Mouse (Mus musculus) MEL (cell line): ENCODE measurements around the gene Gm10799. TPM values are rescaled to one million over a fixed set of nuclear protein-coding genes. Genes with fewer than 3 reads are reported as not detected.
A peak's percentile ranks its signal among the peaks of the same experiment; 100 is the strongest.

Experiments used
- DNase-seq: peaks from one replicate; pipeline ENCODE4 v3.0.0; 2011; ENCODE audit warnings: low read depth, low spot score
- H3K27ac ChIP-seq: 2 replicates; pipeline ENCODE4 v1.5.1; 2012; ENCODE audit warnings: low read depth, mild to moderate bottlenecking, control low read depth, low read length, moderate library complexity; ENCODE audit not compliant: control insufficient read depth
- H3K27me3 ChIP-seq, 2 experiments: fragments of 150-350 bp in 1 of 2; sonication (generic) in 1 of 2; 2 replicates each; pipeline ENCODE4 v1.6.1; 2012; ENCODE audit warnings: low read length in 2 of 2, mild to moderate bottlenecking in 2 of 2, improper control_type of control experiment in 1 of 2, moderate library complexity in 1 of 2; ENCODE audit not compliant: insufficient read depth in 2 of 2, control insufficient read depth in 1 of 2
- H3K36me3 ChIP-seq, 2 experiments: 2 replicates each; pipeline ENCODE4 v1.6.1; 2012 to 2014; ENCODE audit warnings: low read length in 2 of 2, improper control_type of control experiment in 1 of 2, inconsistent platforms in 1 of 2, mild to moderate bottlenecking in 1 of 2; ENCODE audit not compliant: insufficient read depth in 2 of 2, control insufficient read depth in 1 of 2
- H3K4me1 ChIP-seq, 2 experiments: fragments of 150-350 bp in 1 of 2; sonication (generic) in 1 of 2; 2 replicates each; pipeline ENCODE4 v1.6.1; 2012; ENCODE audit warnings: low read length in 2 of 2, improper control_type of control experiment in 1 of 2, mild to moderate bottlenecking in 1 of 2; ENCODE audit not compliant: insufficient read depth in 2 of 2, control insufficient read depth in 1 of 2
- H3K4me3 ChIP-seq, 2 experiments: fragments of 150-350 bp in 1 of 2; sonication (generic) in 1 of 2; 2 replicates each; pipeline ENCODE4 v1.5.1; 2012; ENCODE audit warnings: low read depth in 2 of 2, low read length in 2 of 2, mild to moderate bottlenecking in 2 of 2, moderate library complexity in 2 of 2, control low read depth in 1 of 2, improper control_type of control experiment in 1 of 2; ENCODE audit not compliant: control insufficient read depth in 1 of 2, insufficient read depth in 1 of 2
- H3K79me2 ChIP-seq: 2 replicates; pipeline ENCODE4 v1.6.1; 2012; ENCODE audit warnings: mild to moderate bottlenecking, low read length, moderate library complexity; ENCODE audit not compliant: control insufficient read depth, poor library complexity, insufficient read depth
- H3K9ac ChIP-seq: 2 replicates; pipeline ENCODE4 v1.6.1; 2012; ENCODE audit warnings: low read depth, mild to moderate bottlenecking, control low read depth, low read length, moderate library complexity; ENCODE audit not compliant: control insufficient read depth, poor library complexity, severe bottlenecking
- H3K9me3 ChIP-seq: fragments of 150-350 bp; sonication (generic); replicated peaks from 2 replicates; pipeline ENCODE4 v1.6.1; 2012; ENCODE audit warnings: mild to moderate bottlenecking, low read length, improper control_type of control experiment, moderate library complexity; ENCODE audit not compliant: insufficient read depth
- BHLHE40 ChIP-seq: IDR thresholded peaks from 2 replicates; pipeline ENCODE4 v1.6.1; 2012; ENCODE audit warnings: low read depth, mild to moderate bottlenecking, inconsistent platforms, low read length, improper control_type of control experiment, borderline replicate concordance
- CHD1 ChIP-seq: IDR thresholded peaks from 2 replicates; pipeline ENCODE4 v1.6.1; 2012; ENCODE audit warnings: low read depth, mild to moderate bottlenecking, inconsistent platforms, low read length, improper control_type of control experiment
- CHD2 ChIP-seq: IDR thresholded peaks from 2 replicates; pipeline ENCODE4 v1.6.1; 2011; ENCODE audit warnings: low read length, improper control_type of control experiment
- CTCF ChIP-seq, 3 experiments: IDR thresholded peaks in 2 of 3; conservative IDR thresholded peaks in 1 of 3; 2 replicates each; pipeline ENCODE4 v1.5.1; 2011 to 2012; ENCODE audit warnings: low read length in 3 of 3, low read depth in 2 of 3, mild to moderate bottlenecking in 2 of 3, improper control_type of control experiment in 1 of 3, inconsistent platforms in 1 of 3, mixed read lengths in 1 of 3, moderate library complexity in 1 of 3; ENCODE audit not compliant: control insufficient read depth in 1 of 3, insufficient read depth in 1 of 3, poor library complexity in 1 of 3, severe bottlenecking in 1 of 3
- E2F4 ChIP-seq: IDR thresholded peaks from 2 replicates; pipeline ENCODE4 v1.6.1; 2011; ENCODE audit warnings: low read depth, low read length, improper control_type of control experiment, borderline replicate concordance
- ELF1 ChIP-seq: IDR thresholded peaks from 2 replicates; pipeline ENCODE4 v1.6.1; 2014; ENCODE audit warnings: low read depth, mild to moderate bottlenecking, inconsistent platforms, low read length, improper control_type of control experiment, moderate library complexity
- ETS1 ChIP-seq: IDR thresholded peaks from 2 replicates; pipeline ENCODE4 v1.6.1; 2012; ENCODE audit warnings: low read depth, mild to moderate bottlenecking, inconsistent platforms, low read length, improper control_type of control experiment, moderate library complexity
- GABPA ChIP-seq: IDR thresholded peaks from 2 replicates; pipeline ENCODE4 v1.6.1; 2012; ENCODE audit warnings: low read depth, mild to moderate bottlenecking, inconsistent platforms, low read length, improper control_type of control experiment, moderate library complexity
- HCFC1 ChIP-seq: IDR thresholded peaks from 2 replicates; pipeline ENCODE4 v1.6.1; 2012; ENCODE audit warnings: low read depth, mild to moderate bottlenecking, inconsistent platforms, low read length, improper control_type of control experiment, moderate library complexity
- JUND ChIP-seq: IDR thresholded peaks from 2 replicates; pipeline ENCODE4 v1.6.1; 2011; ENCODE audit warnings: low read depth, mild to moderate bottlenecking, improper control_type of control experiment, low read length
- KAT2A ChIP-seq: conservative IDR thresholded peaks from 2 replicates; pipeline ENCODE4 v1.6.1; 2012; ENCODE audit warnings: low read depth, low read length, improper control_type of control experiment, inconsistent platforms
- MAX ChIP-seq: IDR thresholded peaks from 2 replicates; pipeline ENCODE4 v1.6.1; 2011; ENCODE audit warnings: low read length, improper control_type of control experiment
- MEF2A ChIP-seq: IDR thresholded peaks from 2 replicates; pipeline ENCODE4 v1.6.1; 2014; ENCODE audit warnings: low read depth, mild to moderate bottlenecking, inconsistent platforms, low read length, improper control_type of control experiment; ENCODE audit not compliant: poor library complexity, insufficient replicate concordance, severe bottlenecking; ENCODE audit errors: extremely low read depth
- MXI1 ChIP-seq: IDR thresholded peaks from 2 replicates; pipeline ENCODE4 v1.6.1; 2011; ENCODE audit warnings: mild to moderate bottlenecking, low read depth, low read length, improper control_type of control experiment
- MYC ChIP-seq: IDR thresholded peaks from 2 replicates; pipeline ENCODE4 v1.6.1; 2011; ENCODE audit warnings: low read depth, mild to moderate bottlenecking, low read length, improper control_type of control experiment, moderate library complexity
- NELFE ChIP-seq: IDR thresholded peaks from 2 replicates; pipeline ENCODE4 v1.6.1; 2011; ENCODE audit warnings: low read depth, low read length, improper control_type of control experiment
- NRF1 ChIP-seq: IDR thresholded peaks from 2 replicates; pipeline ENCODE4 v1.6.1; 2014; ENCODE audit warnings: low read depth, mild to moderate bottlenecking, inconsistent platforms, low read length, improper control_type of control experiment, moderate library complexity; ENCODE audit not compliant: poor library complexity, insufficient read depth, severe bottlenecking
- POLR2A ChIP-seq, 2 experiments: IDR thresholded peaks; 2 replicates each; pipeline ENCODE4 v1.6.1; 2011 to 2012; ENCODE audit warnings: low read length in 2 of 2, mild to moderate bottlenecking in 2 of 2, control low read depth in 1 of 2, improper control_type of control experiment in 1 of 2, low read depth in 1 of 2, moderate library complexity in 1 of 2; ENCODE audit not compliant: control insufficient read depth in 1 of 2, insufficient read depth in 1 of 2, poor library complexity in 1 of 2
- POLR2AphosphoS5 ChIP-seq: IDR thresholded peaks from 2 replicates; pipeline ENCODE4 v1.6.1; 2012; ENCODE audit warnings: low read depth, borderline replicate concordance, mild to moderate bottlenecking, inconsistent platforms, low read length, moderate library complexity, mixed read lengths
- RAD21 ChIP-seq: IDR thresholded peaks from 2 replicates; pipeline ENCODE4 v1.6.1; 2011; ENCODE audit warnings: mild to moderate bottlenecking, low read depth, low read length, improper control_type of control experiment
- RCOR1 ChIP-seq: IDR thresholded peaks from 2 replicates; pipeline ENCODE4 v1.6.1; 2012; ENCODE audit warnings: low read depth, mild to moderate bottlenecking, inconsistent platforms, low read length, improper control_type of control experiment
- SIN3A ChIP-seq: IDR thresholded peaks from 2 replicates; pipeline ENCODE4 v1.6.1; 2012; ENCODE audit warnings: low read length, improper control_type of control experiment, inconsistent platforms
- SMC3 ChIP-seq: IDR thresholded peaks from 2 replicates; pipeline ENCODE4 v1.6.1; 2011; ENCODE audit warnings: low read depth, low read length, improper control_type of control experiment
- TAL1 ChIP-seq: IDR thresholded peaks from 2 replicates; pipeline ENCODE4 v1.6.1; 2012; ENCODE audit warnings: mild to moderate bottlenecking, inconsistent platforms, low read length, moderate library complexity, mixed read lengths
- TBP ChIP-seq: IDR thresholded peaks from 2 replicates; pipeline ENCODE4 v1.8.0; 2011; ENCODE audit warnings: low read depth, low read length, improper control_type of control experiment
- TCF12 ChIP-seq: IDR thresholded peaks from 2 replicates; pipeline ENCODE4 v1.6.1; 2014; ENCODE audit warnings: low read depth, mild to moderate bottlenecking, inconsistent platforms, low read length, improper control_type of control experiment, moderate library complexity
- UBTF ChIP-seq: IDR thresholded peaks from 2 replicates; pipeline ENCODE4 v1.6.1; 2012; ENCODE audit warnings: low read depth, mild to moderate bottlenecking, inconsistent platforms, low read length, improper control_type of control experiment, moderate library complexity, borderline replicate concordance; ENCODE audit not compliant: insufficient read depth
- USF1 ChIP-seq: IDR thresholded peaks from 2 replicates; pipeline ENCODE4 v1.6.1; 2014; ENCODE audit warnings: low read depth, mild to moderate bottlenecking, inconsistent platforms, low read length, improper control_type of control experiment, moderate library complexity
- ZC3H11A ChIP-seq: IDR thresholded peaks from 2 replicates; pipeline ENCODE4 v1.6.1; 2012; ENCODE audit warnings: low read depth, mild to moderate bottlenecking, inconsistent platforms, low read length, improper control_type of control experiment
- ZKSCAN1 ChIP-seq: IDR thresholded peaks from 2 replicates; pipeline ENCODE4 v1.6.1; 2012; ENCODE audit warnings: low read depth, mild to moderate bottlenecking, inconsistent platforms, low read length, improper control_type of control experiment, moderate library complexity
- ZMIZ1 ChIP-seq: IDR thresholded peaks from 2 replicates; pipeline ENCODE4 v1.6.1; 2012; ENCODE audit warnings: low read depth, mild to moderate bottlenecking, inconsistent platforms, low read length, improper control_type of control experiment, moderate library complexity
- polyA plus RNA-seq, 2 experiments: library from polyadenylated mRNA; stranded (reverse) in 1 of 2; unstranded in 1 of 2; fragments of >175 nt in 1 of 2; fragments of >200 nt in 1 of 2; gene quantifications; 2 replicates each; pipeline versions ENCODE4 v1.2.1 to v1.2.4; 2012; ENCODE audit warnings: low replicate concordance in 2 of 2, low read depth in 1 of 2; ENCODE audit not compliant: insufficient read length in 2 of 2, insufficient read depth in 1 of 2, missing spikeins in 1 of 2
- total RNA-seq: library from RNA; depleted of rRNA; stranded (reverse); fragments of 300-350 nt; gene quantifications from 2 replicates; pipeline ENCODE4 v1.2.3, GENCODE M21; 2012

The Gm10799 gene
- total and polyA plus RNA-seq, 3 experiments: not detected

DNA sequence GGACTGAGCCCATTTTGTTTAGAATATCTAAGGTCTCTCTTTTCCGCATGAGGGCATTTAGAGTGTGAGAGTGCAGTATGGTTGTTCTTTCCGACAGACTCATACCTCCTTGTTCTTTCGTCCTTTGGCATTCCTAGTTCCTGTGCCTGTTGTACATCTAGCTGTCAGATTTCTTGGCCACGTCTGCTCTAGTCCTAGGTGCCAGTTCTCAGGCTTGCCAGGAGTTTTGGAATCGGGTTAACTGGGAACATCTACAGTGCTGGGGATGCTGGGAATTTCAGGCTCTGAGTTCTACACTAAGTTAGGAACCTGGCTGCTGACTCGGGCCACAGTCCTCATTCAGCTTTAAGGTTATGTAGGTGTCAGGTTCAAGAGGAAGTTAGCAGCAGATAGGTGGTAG, 32.8 kb downstream of the Gm10799 start:
- Histone ChIP-seq H3K36me3 (peaks cover 8 to 15% of the 10 kb centered on the region in 2 experiments), H3K27me3 (no peaks in the 10 kb centered on the region)
- TF ChIP-seq ETS1: no peak
- no peak for TF ChIP-seq TCF12
- no peak for TF ChIP-seq HCFC1
- TF ChIP-seq CTCF (IDR thresholded peaks at IDR 0.05 in 2 of 3, conservative IDR thresholded peaks at IDR 0.05 in 1 of 3; ENCODE audit: control insufficient read depth in 1 of 3, insufficient read depth in 1 of 3, low read depth in 2 of 3, low read length in 3 of 3, poor library complexity in 1 of 3, severe bottlenecking in 1 of 3): no peak
- no peak for TF ChIP-seq NRF1
- TF ChIP-seq POLR2AphosphoS5: no peak
- TF ChIP-seq BHLHE40: no peak
- TF ChIP-seq KAT2A: no peak
- TF ChIP-seq MAX: no peak
- no peak for TF ChIP-seq USF1
- TF ChIP-seq ELF1: no peak
- no peak for TF ChIP-seq CHD1
- TF ChIP-seq, all 39 proteins: peak for 0
- Histone ChIP-seq H3K4me1 (no peaks in the 10 kb centered on the region), H3K9me3 (no peaks in the 10 kb centered on the region), H3K27ac (no peak overlapping the region), H3K9ac (no peak overlapping the region), H3K4me3 (no peak overlapping the region), H3K79me2 (no peaks in the 10 kb centered on the region; the same call in 1 of the 2 replicates)
- no peak for DNase-seq

DNA sequence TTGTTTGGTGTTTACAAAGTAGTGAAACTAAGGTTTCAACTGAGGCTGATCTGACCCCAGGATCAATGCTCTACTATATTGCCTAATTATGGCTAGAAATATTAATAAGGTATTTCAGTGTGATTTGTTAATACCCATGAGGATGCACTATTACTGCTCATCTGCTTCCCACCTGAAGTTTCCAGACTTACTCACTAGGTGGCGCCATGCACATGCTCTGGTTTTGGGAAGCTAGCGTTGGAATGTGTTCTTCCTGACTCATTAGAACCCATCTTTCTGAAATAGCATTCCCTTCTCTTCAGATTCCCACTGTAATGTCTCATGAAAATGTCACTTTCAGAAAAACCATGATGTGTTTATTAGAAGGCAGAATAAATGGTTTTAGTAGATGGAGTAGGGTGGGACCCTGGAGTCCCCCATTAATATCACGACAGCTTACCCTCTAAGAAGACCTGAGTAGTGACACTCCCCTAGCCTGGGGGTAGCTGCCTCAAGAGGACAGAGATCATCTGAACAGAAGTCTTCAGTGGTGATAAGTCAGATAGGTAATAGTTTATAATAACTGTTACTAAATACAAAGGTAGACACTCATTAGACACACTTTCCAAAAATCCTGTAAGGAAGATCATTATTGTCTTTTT, 33.4 kb downstream of the Gm10799 start:
- no peak overlapping the region for H3K9ac ChIP-seq
- no peaks in the 10 kb centered on the region for H3K27me3 ChIP-seq
- H3K9me3 ChIP-seq: no peaks in the 10 kb centered on the region
- DNase-seq: peak; percentile 66
- no peak overlapping the region for H3K4me3 ChIP-seq
- no peaks in the 10 kb centered on the region for H3K4me1 ChIP-seq
- peaks cover 8 to 15% of the 10 kb centered on the region in 2 experiments for H3K36me3 ChIP-seq
- peaks cover 1% of the 10 kb centered on the region; the same call in 1 of the 2 replicates for H3K79me2 ChIP-seq
- no peak overlapping the region for H3K27ac ChIP-seq
- TF ChIP-seq UBTF (no peak), NELFE (no peak), ZC3H11A (peak; percentile 76), MAX (no peak), TBP (no peak), ELF1 (no peak), CHD2 (no peak), GABPA (no peak), CHD1 (no peak), MXI1 (no peak), SIN3A (no peak), ZMIZ1 (no peak), TCF12 (no peak), MYC (no peak), POLR2A (IDR thresholded peaks at IDR 0.05; ENCODE audit: control insufficient read depth in 1 of 2, insufficient read depth in 1 of 2, low read depth in 1 of 2, low read length in 2 of 2, poor library complexity in 1 of 2) (no peak), ZKSCAN1 (no peak), RCOR1 (no peak), MEF2A (no peak), HCFC1 (no peak), JUND (no peak), SMC3 (peak; percentile 81), TAL1 (no peak), E2F4 (no peak), POLR2AphosphoS5 (no peak), RAD21 (peak; percentile 88), KAT2A (no peak)
